Mouse (Mus musculus) kidney, postnatal 14 days (tissue): ENCODE data around the gene Lpin2.

Experiments
- DNase-seq: peaks from one replicate; pipeline ENCODE4 v3.0.0; 2022; ENCODE audit warnings: mixed read lengths

Lpin2 gene

GRCm38 (mm10) chr17:71265336-71266051 lies 83.1 kb downstream of the Lpin2 start:
- DNase-seq = no peak

- DNase-seq = no peak
Measured at GRCm38 (mm10) chr17:71267374-71267773, 85.0 kb downstream of the Lpin2 start.

- DNase-seq = no peak
Measured at GRCm38 (mm10) chr17:71268152-71268551, 85.8 kb downstream of the Lpin2 start.

DNA sequence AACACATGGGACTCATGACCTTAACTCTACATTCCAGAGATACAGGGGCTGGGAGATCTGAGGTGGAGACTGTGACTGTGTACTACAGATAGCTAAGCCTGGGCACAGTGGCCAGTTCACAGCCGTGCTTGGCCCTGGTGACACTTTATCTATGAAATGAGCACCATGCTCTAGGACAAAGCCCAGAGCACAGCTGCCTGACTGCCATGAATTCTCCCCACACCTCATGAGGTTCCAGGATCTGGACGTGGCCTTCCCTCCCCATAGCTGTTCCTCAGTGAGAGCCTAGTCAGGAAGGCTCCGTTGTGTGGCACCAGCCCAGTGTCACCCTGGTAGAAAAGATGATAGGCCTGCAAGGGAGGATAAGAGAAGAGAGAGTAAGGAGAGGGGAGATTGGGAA lies 86.2 kb downstream of the Lpin2 start:
- no peak for DNase-seq

GRCm38 (mm10) chr17:71273901-71274300 lies 91.5 kb downstream of the Lpin2 start:
- DNase-seq = no peak

- DNase-seq = no peak
Measured at GRCm38 (mm10) chr17:71276771-71277170, 94.4 kb downstream of the Lpin2 start.

DNA sequence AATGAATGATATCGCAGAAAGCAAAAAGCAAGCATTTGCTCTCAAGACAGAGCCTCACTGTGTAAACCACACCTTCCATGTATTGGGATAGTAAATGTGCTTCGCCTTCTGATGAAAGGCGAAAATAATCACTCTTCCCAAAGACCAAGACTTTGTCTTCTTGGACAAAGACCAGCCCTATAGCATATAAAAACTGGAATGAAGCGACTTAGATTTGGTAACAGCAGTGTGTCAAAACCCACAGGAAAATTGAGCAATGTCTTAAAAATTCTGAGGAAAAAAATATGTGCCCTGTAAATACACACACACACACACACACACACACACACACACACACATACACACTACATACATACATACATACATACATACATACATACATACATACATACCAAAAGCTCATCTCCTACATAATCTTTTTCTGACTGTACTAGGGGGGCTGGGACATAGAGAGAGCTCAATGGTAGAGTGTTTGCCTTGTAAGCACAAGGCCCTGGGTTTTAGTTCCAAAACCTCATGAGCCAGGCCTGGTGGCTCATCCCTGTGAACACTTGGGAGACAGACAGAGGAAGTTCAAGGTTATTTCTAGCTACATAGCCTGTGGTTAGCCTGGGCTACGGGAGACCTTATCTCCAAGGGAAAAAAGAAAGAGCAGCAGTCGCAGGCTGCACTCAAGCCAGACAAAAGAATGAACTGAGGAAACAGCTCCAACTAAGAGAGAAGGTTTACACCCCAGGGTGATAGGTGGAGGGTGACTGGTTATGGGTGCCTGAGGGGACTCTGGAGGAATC lies 95.5 kb downstream of the Lpin2 start:
- no peak for DNase-seq

GRCm38 (mm10) chr17:71282716-71283115 lies 100.4 kb downstream of the Lpin2 start:
- peak; percentile 52 for DNase-seq

DNA sequence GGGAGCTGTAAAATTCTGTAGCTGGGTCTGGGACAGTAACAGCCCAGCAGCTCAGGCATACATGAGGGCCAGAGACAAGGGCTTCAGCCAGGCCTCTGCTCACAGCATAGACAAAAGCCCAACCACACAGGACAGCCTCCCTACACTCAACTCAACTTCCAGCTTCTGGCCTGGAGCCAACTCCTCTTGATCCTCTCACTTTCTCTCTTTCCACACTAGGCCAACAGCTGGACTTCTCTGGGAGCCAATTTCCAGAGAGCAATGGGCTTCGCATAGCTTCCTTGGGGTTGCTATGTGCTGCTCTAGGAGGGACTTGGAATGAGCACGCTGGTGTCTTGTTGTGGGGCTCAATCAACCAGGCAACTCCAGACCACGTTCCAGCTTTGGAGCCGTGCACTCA lies 100.9 kb downstream of the Lpin2 start:
- DNase-seq = peak; percentile 66

DNA sequence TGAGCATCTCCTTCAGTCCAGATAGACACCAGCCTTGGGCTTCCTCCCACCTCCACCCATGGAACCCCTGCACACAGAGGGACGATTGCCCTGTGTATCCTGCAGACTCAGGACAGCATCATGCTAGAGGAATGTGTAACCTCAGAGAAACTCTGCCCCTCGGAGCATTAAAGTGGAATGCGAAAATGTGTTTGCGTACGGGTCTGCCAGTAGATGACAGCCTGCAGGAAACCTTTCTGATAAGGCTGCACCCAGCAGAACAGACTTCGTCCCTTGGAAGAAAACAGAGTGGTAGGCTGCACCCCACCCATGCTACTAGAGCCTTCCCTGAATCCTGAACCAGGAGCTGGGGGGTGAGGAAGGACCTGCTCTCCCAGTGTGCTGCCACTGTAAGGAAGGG lies 102.5 kb downstream of the Lpin2 start:
- no peak for DNase-seq

GRCm38 (mm10) chr17:71285929-71286328 lies 103.6 kb downstream of the Lpin2 start:
- peak; percentile 33 for DNase-seq

- DNase-seq = no peak
Measured at GRCm38 (mm10) chr17:71287586-71287985, 105.2 kb downstream of the Lpin2 start.

- no peak for DNase-seq
Measured at GRCm38 (mm10) chr17:71288145-71288758, 105.9 kb downstream of the Lpin2 start.

DNA sequence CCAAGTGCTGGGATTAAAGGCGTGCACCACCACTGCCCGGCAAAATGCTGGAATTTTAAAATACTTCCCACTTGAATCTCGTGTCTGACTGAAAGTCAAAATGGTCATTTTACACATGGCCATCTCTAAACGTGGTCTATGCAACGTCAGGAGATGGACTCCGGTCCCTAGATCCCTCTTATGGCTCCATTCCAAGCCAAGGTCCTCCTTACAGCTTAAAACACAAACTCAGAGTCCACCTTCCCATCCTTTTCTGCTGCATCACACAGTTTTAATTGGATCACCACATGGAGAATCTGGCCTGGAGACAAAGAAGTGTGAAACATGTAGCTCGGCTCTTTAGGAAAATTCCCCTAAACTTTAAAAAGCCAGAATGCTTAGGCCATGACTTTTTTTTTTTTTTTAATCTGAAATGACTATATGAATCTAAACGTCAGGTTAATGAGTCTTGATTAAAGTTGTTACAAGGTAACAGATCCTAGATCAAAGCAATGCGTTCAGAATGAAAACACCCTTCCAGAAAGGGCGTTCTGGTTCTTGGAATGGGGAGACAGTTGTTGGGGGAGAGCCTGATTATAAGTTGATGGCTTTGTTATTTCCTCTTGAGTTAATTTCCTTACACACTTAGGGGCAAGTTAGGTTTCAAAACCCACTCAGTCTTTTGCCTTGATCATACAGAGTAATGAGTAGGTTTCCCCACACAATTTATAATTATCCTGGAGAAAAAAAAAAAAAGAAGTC lies 106.6 kb downstream of the Lpin2 start:
- peak; percentile 51 for DNase-seq

DNA sequence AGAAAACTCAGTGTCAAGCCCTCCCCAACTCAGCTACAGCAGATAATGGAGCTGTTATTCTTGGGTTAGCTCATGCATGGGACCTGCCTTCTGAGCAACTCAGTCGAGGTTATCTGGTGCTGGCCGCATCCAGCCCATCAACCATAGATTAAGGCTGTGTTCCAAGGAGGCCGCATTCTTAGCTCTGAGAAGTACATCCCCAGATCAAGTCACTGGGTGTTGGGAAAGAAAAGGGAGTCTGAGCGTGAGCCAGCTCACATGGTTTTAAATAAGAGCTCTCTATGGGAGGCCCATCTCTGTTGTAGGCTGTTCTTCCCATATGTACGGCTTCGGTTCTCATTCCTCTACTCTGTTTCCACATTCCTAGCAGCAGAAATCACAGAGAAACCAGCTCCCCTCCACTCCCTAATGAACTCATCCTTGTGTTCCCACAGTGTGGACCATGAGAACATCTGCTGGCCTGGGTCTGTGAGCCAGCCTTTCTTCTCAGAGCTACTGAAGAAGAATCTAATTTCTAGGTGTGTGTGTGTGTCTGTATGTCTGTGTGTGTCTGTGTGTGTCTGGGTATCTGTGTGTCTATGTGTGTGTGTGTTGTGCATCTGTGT lies 107.3 kb downstream of the Lpin2 start:
- no peak for DNase-seq

DNA sequence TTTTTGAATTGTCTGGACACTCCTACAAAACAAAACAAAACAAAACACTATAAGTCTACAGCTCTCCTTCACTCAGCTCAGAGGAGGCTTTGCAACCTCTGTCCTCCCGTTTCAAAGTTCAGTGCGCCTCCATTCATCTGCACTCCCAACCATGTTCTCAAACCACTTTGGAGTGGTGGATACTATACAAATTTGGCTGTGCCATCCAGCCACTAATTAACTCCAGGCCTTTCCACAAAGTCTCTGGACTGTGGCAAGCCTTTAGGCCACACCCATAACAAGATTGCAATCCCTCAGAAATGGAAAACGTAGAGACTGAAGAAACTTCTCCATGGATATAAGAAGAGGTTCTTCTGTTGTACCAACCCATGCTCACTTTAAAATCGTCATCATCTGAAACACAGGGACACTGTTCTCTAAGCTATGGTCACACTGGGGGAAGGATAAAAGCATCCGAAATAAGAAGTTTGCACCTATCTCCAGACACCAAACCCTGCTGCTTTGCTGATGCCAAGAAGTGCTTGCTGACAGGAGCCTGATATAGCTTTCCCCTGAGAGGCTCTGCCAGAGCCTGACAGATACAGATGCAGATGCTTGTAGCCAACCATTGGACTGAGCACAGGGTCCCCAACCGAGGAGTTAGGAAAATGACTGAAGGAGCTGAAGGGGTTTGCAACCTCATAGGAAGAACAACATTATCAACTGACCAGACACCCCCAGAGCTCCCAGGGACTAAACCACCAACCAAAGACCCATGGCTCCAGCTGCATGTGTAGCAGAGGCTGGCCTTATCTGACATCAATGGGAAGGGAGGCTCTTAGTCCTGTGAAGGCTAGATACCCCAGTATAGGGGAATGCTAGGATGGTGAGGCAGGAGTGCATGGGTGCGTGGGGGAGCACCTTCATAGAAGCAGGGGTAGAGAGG lies 108.4 kb downstream of the Lpin2 start:
- DNase-seq = no peak

GRCm38 (mm10) chr17:71291897-71292420 lies 109.6 kb downstream of the Lpin2 start:
- DNase-seq = no peak

DNA sequence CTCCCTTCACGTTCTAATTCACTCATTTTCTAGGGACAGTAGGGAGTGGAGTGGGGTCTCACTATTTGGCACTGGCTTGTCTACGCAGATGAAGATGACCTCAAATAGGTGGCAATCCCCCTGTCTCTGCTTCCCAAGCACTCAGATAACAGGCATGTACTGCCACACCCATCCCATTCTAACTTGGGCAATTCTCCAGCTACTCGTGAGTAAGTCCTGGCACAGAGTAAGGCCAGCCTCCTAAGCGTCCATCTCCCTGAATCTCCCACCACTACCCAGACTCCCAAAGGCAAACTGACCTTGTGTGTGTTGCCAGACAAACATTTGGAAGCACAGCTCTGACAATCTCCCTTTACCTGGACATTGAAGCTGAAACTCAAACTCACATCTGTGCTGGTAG lies 110.5 kb downstream of the Lpin2 start:
- no peak for DNase-seq

- no peak for DNase-seq
Measured at GRCm38 (mm10) chr17:71294570-71294969, 112.2 kb downstream of the Lpin2 start.
